Mouse (Mus musculus) bone marrow, adult 2 months (tissue): ENCODE results near the gene Akt2.

Experiments used
- CTCF ChIP-seq: fragments of 200-500 bp; IDR thresholded peaks from 2 replicates; pipeline ENCODE4 v1.5.1; 2011; ENCODE audit warnings: low read length, control low read depth; ENCODE audit not compliant: control insufficient read depth, insufficient read depth
- POLR2A ChIP-seq: fragments of 200-500 bp; IDR thresholded peaks from 2 replicates; pipeline ENCODE4 v1.6.1; 2011; ENCODE audit warnings: low read depth, mild to moderate bottlenecking, control low read depth, low read length, borderline replicate concordance; ENCODE audit not compliant: control insufficient read depth

DNA sequence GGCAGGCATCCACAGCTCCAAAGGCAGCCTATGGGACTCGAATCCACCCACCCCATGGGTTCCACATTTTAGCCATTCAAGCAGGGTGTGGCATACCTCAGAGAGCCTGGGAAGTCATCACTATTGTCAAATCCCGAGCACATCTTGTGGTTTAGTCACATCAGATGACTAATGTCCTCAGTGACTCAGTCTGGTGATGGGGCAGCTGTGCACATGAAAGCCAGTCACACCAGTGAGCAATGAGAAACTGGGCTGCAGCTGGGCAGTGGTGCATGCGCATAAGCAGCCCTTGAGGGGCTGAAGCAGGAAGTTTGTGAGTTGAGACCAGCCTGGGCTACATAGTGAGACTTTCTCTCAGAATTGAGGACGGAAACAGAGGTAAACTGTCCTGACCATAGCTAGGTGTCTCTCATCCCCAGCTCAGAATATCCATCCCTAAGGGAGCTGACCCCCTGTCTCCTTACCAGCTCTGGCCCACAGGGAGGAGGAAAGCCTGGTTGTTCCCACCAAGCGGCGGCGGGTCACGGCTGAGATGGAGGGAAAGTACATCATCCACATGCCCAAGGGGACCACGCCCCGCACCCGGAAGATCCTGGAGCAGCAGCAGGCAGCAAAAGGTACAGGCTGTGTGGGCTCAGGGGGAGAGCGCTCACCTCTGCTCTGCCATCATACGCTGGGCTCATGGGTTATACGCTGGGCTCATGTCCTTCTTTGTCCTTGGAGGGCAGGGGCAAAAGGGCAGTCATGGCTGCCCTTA, 17.1 kb upstream of the Akt2 start:
- TF ChIP-seq CTCF (no peak), POLR2A (no peak)
